Mouse (Mus musculus) myocyte (in vitro differentiated cells): ENCODE data around the gene Il1rl1.

Experiments used
- CEBPB ChIP-seq: IDR thresholded peaks from 2 replicates; pipeline ENCODE4 v1.6.1; 2011; ENCODE audit warnings: mild to moderate bottlenecking, moderate library complexity; ENCODE audit not compliant: poor library complexity, insufficient read depth, severe bottlenecking
- E2F4 ChIP-seq: IDR thresholded peaks from one replicate; pipeline ENCODE4 v1.6.1; 2011; ENCODE audit warnings: mild to moderate bottlenecking, control low read depth, moderate library complexity; ENCODE audit not compliant: insufficient read depth
- MAX ChIP-seq: IDR thresholded peaks from one replicate; pipeline ENCODE4 v1.6.1; 2011; ENCODE audit warnings: low read depth, mild to moderate bottlenecking, control low read depth
- MYOG ChIP-seq, 3 experiments: IDR thresholded peaks; one replicate each; pipeline ENCODE4 v1.6.1; 2011; ENCODE audit warnings: control low read depth in 2 of 3, low read depth in 2 of 3, mild to moderate bottlenecking in 2 of 3; ENCODE audit not compliant: insufficient read length in 2 of 3, control insufficient read depth in 1 of 3, insufficient read depth in 1 of 3
- POLR2A ChIP-seq: IDR thresholded peaks from one replicate; pipeline ENCODE4 v1.6.1; 2011; ENCODE audit warnings: low read depth, mild to moderate bottlenecking, control low read depth, moderate library complexity; ENCODE audit not compliant: insufficient read length
- POLR2AphosphoS2 ChIP-seq: IDR thresholded peaks from one replicate; pipeline ENCODE4 v1.6.1; 2011; ENCODE audit warnings: low read depth, control low read depth; ENCODE audit not compliant: insufficient read length
- REST ChIP-seq: IDR thresholded peaks from one replicate; pipeline ENCODE4 v1.6.1; 2011; ENCODE audit warnings: mild to moderate bottlenecking, control low read depth, moderate library complexity; ENCODE audit not compliant: insufficient read depth, insufficient read length
- SRF ChIP-seq: IDR thresholded peaks from one replicate; pipeline ENCODE4 v1.6.1; 2011; ENCODE audit warnings: low read depth; ENCODE audit not compliant: control insufficient read depth, insufficient read length
- TCF12 ChIP-seq: IDR thresholded peaks from one replicate; pipeline ENCODE4 v1.6.1; 2011; ENCODE audit warnings: mild to moderate bottlenecking, control low read depth; ENCODE audit not compliant: poor library complexity, insufficient read depth, severe bottlenecking
- TCF3 ChIP-seq: IDR thresholded peaks from one replicate; pipeline ENCODE4 v1.6.1; 2011; ENCODE audit warnings: low read depth, control low read depth; ENCODE audit not compliant: insufficient read length
- USF1 ChIP-seq: IDR thresholded peaks from one replicate; pipeline ENCODE4 v1.6.1; 2011; ENCODE audit warnings: low read depth, mild to moderate bottlenecking, control low read depth, moderate library complexity

DNA sequence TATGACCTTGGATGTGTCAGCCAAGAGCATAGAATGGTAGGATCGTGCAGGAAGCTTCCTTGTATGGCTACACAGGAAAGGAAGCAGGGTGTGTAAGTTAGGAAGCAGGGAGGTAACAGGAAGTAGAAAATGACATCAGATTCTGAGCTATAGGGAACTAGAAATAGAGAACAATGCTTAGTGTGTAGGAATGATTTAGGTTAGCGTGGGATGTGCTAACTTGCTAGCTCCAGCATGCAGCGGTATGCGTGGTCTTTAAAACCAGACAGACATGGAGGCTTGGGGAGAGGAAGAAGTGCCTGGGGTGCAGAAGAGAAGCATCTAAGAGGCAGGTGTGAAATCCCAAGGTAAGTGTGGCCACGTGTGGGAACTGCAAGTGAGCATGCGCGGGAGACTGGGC lies 24.7 kb upstream of the Il1rl1 start:
- no peak for TF ChIP-seq E2F4
- TF ChIP-seq CEBPB, result no peak
- no peak for TF ChIP-seq POLR2A
- no peak for TF ChIP-seq TCF12
- no peak for TF ChIP-seq POLR2AphosphoS2
- TF ChIP-seq MAX, result no peak
- TF ChIP-seq TCF3, result no peak
- TF ChIP-seq MYOG (IDR thresholded peaks at IDR 0.05; ENCODE audit: control insufficient read depth in 1 of 3, insufficient read depth in 1 of 3, insufficient read length in 2 of 3, low read depth in 2 of 3), result no peak
- no peak for TF ChIP-seq SRF
- no peak for TF ChIP-seq USF1
- no peak for TF ChIP-seq REST
